Mouse (Mus musculus) heart, postnatal 0 days (tissue): ENCODE data around the gene Mfap3l.

ENCODE experiments used
- CTCF ChIP-seq: IDR thresholded peaks from 2 replicates; pipeline ENCODE4 v1.5.1; 2016; ENCODE audit warnings: antibody characterized with exemption, control low read depth, low read depth
- EP300 ChIP-seq: IDR thresholded peaks from 2 replicates; pipeline ENCODE4 v1.6.1; 2016; ENCODE audit warnings: antibody characterized with exemption, low read depth

GRCm38 (mm10) chr8:60643416-60644020, 10.9 kb downstream of the Mfap3l start:
- TF ChIP-seq CTCF (no peak), EP300 (no peak)
